In the genomic region with DNA sequence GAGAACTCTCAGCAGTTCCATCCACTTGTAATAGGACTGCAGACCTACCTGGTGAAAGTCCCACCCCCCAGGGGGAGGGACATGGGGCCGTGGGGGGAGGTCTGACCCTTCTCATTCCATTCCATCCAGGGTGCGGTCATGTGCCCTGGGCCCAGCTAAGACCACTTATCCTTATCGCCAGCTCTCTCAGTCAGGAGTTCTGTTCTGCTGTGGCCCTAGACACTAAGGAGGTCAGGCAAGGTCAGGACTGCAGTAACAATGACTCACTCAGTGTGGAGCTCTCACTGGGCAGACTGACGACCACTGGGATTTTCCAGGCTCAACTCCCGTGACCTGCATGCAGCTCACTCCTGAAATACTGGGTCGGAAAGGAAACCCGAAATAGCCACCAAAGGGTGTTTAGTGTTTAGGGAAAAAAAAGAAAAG, we compare ENCODE assay signal across 10 mouse cellular contexts. TPM values are rescaled to one million over a fixed set of nuclear protein-coding genes. Genes with fewer than 3 reads are reported as not detected.
A peak's percentile ranks its signal among the peaks of the same experiment; 100 is the strongest.
DNase-seq lines count a peak whose midpoint lies in the region; ATAC-seq and TF ChIP-seq lines count a peak whose summit lies in the region.
"Had no signal": no experiment of that assay in that cellular context is flagged by ENCODE, and none has a peak within 500 bp of the region (broad histone marks: within the 10 kb centered on the region; RNA-seq: fewer than 3 reads in every experiment).

No protein-coding gene starts in this region.

- no peak overlapping the region for H3K4me3 ChIP-seq in heart, postnatal 0 days (ENCODE audit: low read depth, low read length)
- H3K4me3 ChIP-seq: forebrain, embryonic 15.5 days had no signal

- H3K36me3 ChIP-seq in heart, postnatal 0 days (replicated peaks; ENCODE audit: control insufficient read depth, insufficient read depth, low read length) = no peaks in the 10 kb centered on the region
- H3K36me3 ChIP-seq: forebrain, embryonic 15.5 days had no signal

- DNase-seq in adrenal gland, adult 2 months = peak; percentile 48
- no peak for DNase-seq in adrenal gland, postnatal 25 days
- DNase-seq in embryo, embryonic 10.5 days (ENCODE audit: low spot score) = peak; percentile 45
- peak; percentile 59 for DNase-seq in heart, postnatal 0 days (ENCODE audit: low spot score)
- peak; percentile 77 for DNase-seq in lung, postnatal 36 days
- DNase-seq in thymus, postnatal 10 days (ENCODE audit: low spot score in 2 of 2) = no peak
- DNase-seq in ovary, adult 18-20 months (ENCODE audit: low spot score) = no peak
- no peak for DNase-seq in spleen, postnatal 4 days (ENCODE audit: low spot score in 2 of 2)
- DNase-seq: thymus, postnatal 4 days had no signal

- H3K27me3 ChIP-seq in heart, postnatal 0 days (ENCODE audit: control insufficient read depth, insufficient read depth, low read length) = no peaks in the 10 kb centered on the region
- H3K27me3 ChIP-seq: forebrain, embryonic 15.5 days had no signal

- peaks cover 15% of the 10 kb centered on the region for H3K4me1 ChIP-seq in heart, postnatal 0 days (ENCODE audit: control insufficient read depth, insufficient read depth)
- H3K4me1 ChIP-seq: forebrain, embryonic 15.5 days had no signal

- peak overlapping the region; percentile 51; the same call in 1 of the 2 replicates for H3K27ac ChIP-seq in heart, postnatal 0 days (ENCODE audit: low read depth)
- H3K27ac ChIP-seq: forebrain, embryonic 15.5 days had no signal

- H3K9me3 ChIP-seq in heart, postnatal 0 days (replicated peaks; ENCODE audit: control insufficient read depth, low read length) = no peaks in the 10 kb centered on the region
- H3K9me3 ChIP-seq: forebrain, embryonic 15.5 days had no signal

- peak; percentile 6; the same call in 1 of the 2 replicates for TF ChIP-seq CTCF in heart, postnatal 0 days (IDR thresholded peaks at IDR 0.05; ENCODE audit: low read depth)

- ATAC-seq in heart, postnatal 0 days (ENCODE audit: insufficient read depth, low read depth) = peak; percentile 97
- ATAC-seq: forebrain, embryonic 15.5 days had no signal

- peak; percentile 95 for TF ChIP-seq EP300 in heart, postnatal 0 days (IDR thresholded peaks at IDR 0.05; ENCODE audit: low read depth)

- H3K9ac ChIP-seq in heart, postnatal 0 days (replicated peaks; ENCODE audit: low read depth, low read length) = no peak overlapping the region
- H3K9ac ChIP-seq: forebrain, embryonic 15.5 days had no signal

- WGBS in heart, postnatal 0 days = 16% methylated on average over 7 of the region's 7 CpGs

- H3K4me2 ChIP-seq in heart, postnatal 0 days (ENCODE audit: low read depth, low read length) = no peak overlapping the region
- H3K4me2 ChIP-seq: forebrain, embryonic 15.5 days had no signal

RNA-seq across cellular contexts. Expression of gene Pip5k1b, which starts 16.1 kb away (rescaled TPM):
- 10 to 100 TPM; 14.2 to 18.7 TPM for total RNA-seq in adrenal gland, adult 2 months (2021)
- 3.6 and 4.3 TPM in 2 replicates for polyA plus RNA-seq in adrenal gland, adult 2 months (2012; rRNA removed)
- total RNA-seq in adrenal gland, postnatal 25 days (2021) = 31.2 and 31.4 TPM in 2 replicates
- 19.2 and 26.6 TPM in 2 replicates for total RNA-seq in heart, postnatal 0 days (2014; rRNA removed; ENCODE audit: low replicate concordance)
- polyA plus RNA-seq in heart, postnatal 0 days (2015; fragmentation: Nextera tagmentation; extraction: Ambion mirVana) = 12.2 and 14.0 TPM in 2 replicates

Comparison
In these comparisons a context has a peak if more than half of its experiments do, and no peak if none do; other contexts are left out.
1. DNase-seq: peak in adrenal gland, adult 2 months (single experiment), embryo, embryonic 10.5 days (single experiment), heart, postnatal 0 days (single experiment) and lung, postnatal 36 days (single experiment); none in adrenal gland, postnatal 25 days (single experiment), thymus, postnatal 10 days (0 of 2), ovary, adult 18-20 months (single experiment) and spleen, postnatal 4 days (0 of 2).